Mouse (Mus musculus) liver, embryonic 11.5 days (tissue): ENCODE measurements around the gene Agtrap. TPM values are rescaled to one million over a fixed set of nuclear protein-coding genes. Genes with fewer than 3 reads are reported as not detected.
A peak's percentile ranks its signal among the peaks of the same experiment; 100 is the strongest.

Experiments
- ATAC-seq: fragments of 200-750 bp; cut with Nextera tagmentation; replicated peaks from 2 replicates; pipeline ENCODE4 v1.8.0; 2017; ENCODE audit warnings: moderate number of reproducible peaks, mild to moderate bottlenecking, moderate TSS enrichment, moderate library complexity; ENCODE audit not compliant: low FRiP score
- DNase-seq: peaks from one replicate; pipeline ENCODE4 v3.0.0-alpha.2; 2017; ENCODE audit warnings: low spot score
- H3K27ac ChIP-seq: fragments of 300-500 bp; sonication (generic); 2 replicates; pipeline ENCODE4 v1.5.1; 2014; ENCODE audit warnings: mild to moderate bottlenecking, low read depth, low read length, control low read depth
- H3K27me3 ChIP-seq: fragments of 300-500 bp; sonication (generic); replicated peaks from 2 replicates; pipeline ENCODE4 v1.6.1; 2014; ENCODE audit warnings: low read length, mixed read lengths; ENCODE audit not compliant: control insufficient read depth, insufficient read depth
- H3K36me3 ChIP-seq: fragments of 300-500 bp; sonication (generic); 2 replicates; pipeline ENCODE4 v1.6.1; 2014; ENCODE audit warnings: mild to moderate bottlenecking, low read length, moderate library complexity, mixed read lengths; ENCODE audit not compliant: control insufficient read depth, insufficient read depth
- H3K4me1 ChIP-seq: fragments of 300-500 bp; sonication (generic); replicated peaks from 2 replicates; pipeline ENCODE4 v1.6.1; 2014; ENCODE audit warnings: low read length, mixed read lengths; ENCODE audit not compliant: control insufficient read depth, insufficient read depth
- H3K4me2 ChIP-seq: fragments of 300-500 bp; sonication (generic); 2 replicates; pipeline ENCODE4 v1.6.1; 2014; ENCODE audit warnings: mild to moderate bottlenecking, control low read depth, moderate library complexity
- H3K4me3 ChIP-seq: fragments of 300-500 bp; sonication (generic); 2 replicates; pipeline ENCODE4 v1.5.1; 2014; ENCODE audit warnings: low read depth, low read length, control low read depth
- H3K9ac ChIP-seq: fragments of 300-500 bp; sonication (generic); 2 replicates; pipeline ENCODE4 v1.6.1; 2014; ENCODE audit warnings: low read depth, low read length, control low read depth
- H3K9me3 ChIP-seq: fragments of 300-500 bp; sonication (generic); 2 replicates; pipeline ENCODE4 v1.6.1; 2016; ENCODE audit warnings: low read length, inconsistent platforms, mixed read lengths; ENCODE audit not compliant: control insufficient read depth
- WGBS: fragments of 180-500 bp; shearing (Covaris S2); extraction: QIAGEN DNeasy Blood & Tissue Kit; methylation state at CpG from one replicate; pipeline ENCODE4 v1.1.7; 2014; 5-methylcytosine and 5-hydroxymethylcytosine counted together
- polyA plus RNA-seq: library from polyadenylated mRNA; unstranded; fragments of >200 nt; fragmentation: Nextera tagmentation; extraction: Ambion mirVana; gene quantifications from 2 replicates; pipeline ENCODE4 v1.2.1, GENCODE M21; 2014

Gene Agtrap
- polyA plus RNA-seq, 1 experiment from 2014 or later: 18.3 TPM

DNA sequence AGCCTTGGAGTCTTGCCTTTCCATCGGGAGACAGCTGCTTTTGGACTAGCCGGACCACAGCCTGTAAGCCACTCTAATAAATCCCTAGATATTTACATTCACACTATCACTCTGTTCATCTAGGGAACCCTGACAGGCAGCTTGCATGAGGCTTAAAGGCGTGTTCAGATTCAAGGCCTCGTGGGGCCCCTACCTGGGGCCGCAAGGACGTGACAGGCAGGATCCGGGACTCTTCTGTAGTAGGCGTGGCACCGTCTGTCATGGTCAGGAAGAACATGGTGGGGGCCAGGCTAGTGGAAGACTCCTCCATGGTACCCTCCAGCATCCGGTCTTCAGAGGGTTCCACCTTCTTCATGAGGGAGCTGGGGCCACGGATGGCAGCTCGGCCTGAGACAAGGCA, 24.7 kb upstream of the Agtrap start:
- no peak for DNase-seq
- no peak for ATAC-seq
- Histone ChIP-seq H3K9ac (no peak overlapping the region), H3K4me2 (no peak overlapping the region), H3K9me3 (no peaks in the 10 kb centered on the region; the same call in 1 of the 2 replicates), H3K4me3 (no peak overlapping the region), H3K27me3 (peaks cover 9% of the 10 kb centered on the region; the same call in 1 of the 2 replicates), H3K36me3 (no peaks in the 10 kb centered on the region), H3K4me1 (peaks cover 5% of the 10 kb centered on the region), H3K27ac (no peak overlapping the region)
- WGBS: 69% methylated on average over 12 of the region's 12 CpGs

DNA sequence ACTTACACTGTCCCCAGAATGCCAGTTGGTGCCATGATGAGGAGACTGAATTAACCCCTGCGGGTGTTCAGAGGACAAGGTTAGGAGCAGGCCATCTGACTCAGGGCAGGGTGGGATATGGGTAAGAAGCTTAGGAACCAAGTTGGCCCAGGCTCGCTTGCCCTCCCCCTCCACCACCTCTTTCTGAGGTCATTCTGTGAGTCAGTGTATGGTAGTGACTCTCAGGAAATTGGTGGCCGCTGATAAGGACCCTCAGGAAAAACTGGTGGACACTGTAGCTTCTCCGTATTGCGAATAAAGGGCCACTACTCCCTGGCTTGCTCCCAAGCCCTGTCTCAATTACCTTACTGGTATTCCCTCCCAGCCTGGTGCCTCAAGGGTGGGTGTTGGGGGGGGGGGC, 21.4 kb upstream of the Agtrap start:
- Histone ChIP-seq H3K9ac (no peak overlapping the region), H3K9me3 (no peaks in the 10 kb centered on the region), H3K4me1 (peaks cover 7% of the 10 kb centered on the region), H3K36me3 (no peaks in the 10 kb centered on the region), H3K4me2 (peak overlapping the region; percentile 18; the same call in 1 of the 2 replicates), H3K4me3 (no peak overlapping the region), H3K27ac (no peak overlapping the region; the same call in 1 of the 2 replicates), H3K27me3 (peaks cover 9% of the 10 kb centered on the region; the same call in 1 of the 2 replicates)
- ATAC-seq (peak; percentile 52), DNase-seq (no peak)
- 32% methylated on average over 5 of the region's 5 CpGs for WGBS

DNA sequence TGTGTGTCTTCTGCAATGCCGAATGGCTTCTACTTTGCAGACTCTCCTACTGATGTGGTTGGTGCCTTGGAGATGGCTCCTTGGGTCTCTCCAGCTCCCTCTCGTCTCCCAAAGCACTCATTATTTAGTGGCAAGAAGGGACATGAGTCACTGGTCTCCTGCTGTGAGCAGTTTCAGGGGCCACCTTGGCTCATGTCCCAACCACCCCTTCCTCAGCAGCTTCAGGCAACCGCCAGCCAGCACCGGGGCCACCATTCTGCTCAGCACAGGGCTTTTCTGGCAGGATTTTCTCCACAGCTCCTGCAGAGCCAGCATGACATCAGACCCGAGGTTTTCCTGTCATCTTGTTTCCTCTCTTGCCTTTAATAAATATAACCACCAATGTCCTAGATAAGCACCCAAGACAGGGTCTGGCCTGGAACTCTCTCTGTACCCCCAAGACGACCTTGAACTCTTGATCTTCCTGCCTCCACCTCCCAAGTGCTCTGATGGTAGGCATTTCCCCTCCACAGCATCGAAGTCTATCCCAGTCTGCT, 20.8 kb upstream of the Agtrap start:
- DNase-seq: no peak
- H3K27me3 ChIP-seq: peaks cover 9% of the 10 kb centered on the region; the same call in 1 of the 2 replicates
- H3K36me3 ChIP-seq: no peaks in the 10 kb centered on the region
- no peak overlapping the region for H3K9ac ChIP-seq
- no peak overlapping the region for H3K4me3 ChIP-seq
- WGBS: 26% methylated on average over 7 of the region's 7 CpGs
- H3K9me3 ChIP-seq: no peaks in the 10 kb centered on the region
- ATAC-seq: peak; percentile 40
- H3K4me2 ChIP-seq: peak overlapping the region; percentile 18; the same call in 1 of the 2 replicates
- peaks cover 7% of the 10 kb centered on the region for H3K4me1 ChIP-seq
- H3K27ac ChIP-seq: no peak overlapping the region

DNA sequence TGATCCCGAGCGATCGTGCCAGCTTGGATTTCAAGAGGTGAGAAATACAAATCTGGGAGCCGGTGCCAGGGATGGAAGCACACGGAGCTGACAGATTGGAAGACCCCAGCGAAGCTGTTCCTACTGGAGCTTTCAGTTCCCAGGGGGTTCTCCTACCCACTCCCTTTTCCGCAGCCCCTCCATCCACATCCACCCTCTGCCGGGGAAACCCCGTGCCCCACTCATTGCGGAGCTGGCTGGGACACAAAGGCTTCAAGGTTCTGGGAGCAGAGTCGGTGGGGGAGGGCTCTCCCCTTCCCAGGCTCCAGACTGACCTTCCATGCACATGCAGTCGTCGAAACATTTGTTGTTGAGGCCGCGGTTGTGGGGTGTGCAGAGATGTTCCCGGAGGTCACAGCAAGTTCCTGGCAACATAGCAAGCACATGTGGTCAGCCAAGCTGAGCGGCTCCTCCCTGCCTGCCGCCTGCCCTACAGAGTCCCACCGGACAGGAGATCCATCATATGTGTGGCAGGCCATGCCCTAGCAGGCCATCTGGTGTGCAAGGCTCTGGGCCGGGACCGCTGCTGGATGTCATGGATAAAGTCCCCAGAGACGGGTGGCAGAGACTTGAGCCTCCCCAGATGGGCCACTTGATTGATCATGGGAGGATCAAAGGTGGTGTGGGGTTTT, 19.9 kb upstream of the Agtrap start:
- Histone ChIP-seq H3K36me3 (no peaks in the 10 kb centered on the region), H3K9me3 (no peaks in the 10 kb centered on the region), H3K27ac (no peak overlapping the region), H3K27me3 (peaks cover 6% of the 10 kb centered on the region; the same call in 1 of the 2 replicates), H3K4me3 (no peak overlapping the region), H3K4me1 (peaks cover 7% of the 10 kb centered on the region), H3K4me2 (peak overlapping the region; percentile 14; the same call in 1 of the 2 replicates), H3K9ac (no peak overlapping the region)
- DNase-seq: no peak
- 53% methylated on average over 22 of the region's 22 CpGs for WGBS
- no peak for ATAC-seq

DNA sequence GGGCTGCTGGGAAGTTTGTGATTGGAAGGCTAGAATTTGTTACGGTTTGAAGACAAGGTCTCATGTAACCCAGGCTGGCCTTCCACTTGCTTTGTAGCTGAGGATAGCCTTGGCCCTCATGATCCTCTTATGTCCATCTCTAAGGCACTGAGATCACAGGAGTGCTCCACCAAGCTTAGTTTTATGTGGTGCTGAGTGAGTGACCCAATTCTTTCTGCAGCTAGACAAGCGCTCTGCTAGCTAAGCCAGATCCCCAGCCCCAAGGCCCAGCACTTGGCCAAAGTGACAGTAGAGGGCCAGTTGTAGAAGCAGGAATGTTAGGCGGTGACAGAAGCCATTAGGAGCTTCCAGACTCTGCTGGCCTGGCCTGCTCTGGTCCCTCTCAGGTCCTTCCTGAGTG, 16.3 kb upstream of the Agtrap start:
- no peak overlapping the region for H3K9ac ChIP-seq
- no peak for ATAC-seq
- no peak for DNase-seq
- peaks cover 5% of the 10 kb centered on the region; the same call in 1 of the 2 replicates for H3K27me3 ChIP-seq
- no peak overlapping the region for H3K4me3 ChIP-seq
- no peak overlapping the region for H3K27ac ChIP-seq
- no peaks in the 10 kb centered on the region for H3K9me3 ChIP-seq
- H3K4me1 ChIP-seq: peaks cover 7% of the 10 kb centered on the region
- H3K4me2 ChIP-seq: no peak overlapping the region
- H3K36me3 ChIP-seq: no peaks in the 10 kb centered on the region
- 79% methylated on average over 3 of the region's 3 CpGs for WGBS

DNA sequence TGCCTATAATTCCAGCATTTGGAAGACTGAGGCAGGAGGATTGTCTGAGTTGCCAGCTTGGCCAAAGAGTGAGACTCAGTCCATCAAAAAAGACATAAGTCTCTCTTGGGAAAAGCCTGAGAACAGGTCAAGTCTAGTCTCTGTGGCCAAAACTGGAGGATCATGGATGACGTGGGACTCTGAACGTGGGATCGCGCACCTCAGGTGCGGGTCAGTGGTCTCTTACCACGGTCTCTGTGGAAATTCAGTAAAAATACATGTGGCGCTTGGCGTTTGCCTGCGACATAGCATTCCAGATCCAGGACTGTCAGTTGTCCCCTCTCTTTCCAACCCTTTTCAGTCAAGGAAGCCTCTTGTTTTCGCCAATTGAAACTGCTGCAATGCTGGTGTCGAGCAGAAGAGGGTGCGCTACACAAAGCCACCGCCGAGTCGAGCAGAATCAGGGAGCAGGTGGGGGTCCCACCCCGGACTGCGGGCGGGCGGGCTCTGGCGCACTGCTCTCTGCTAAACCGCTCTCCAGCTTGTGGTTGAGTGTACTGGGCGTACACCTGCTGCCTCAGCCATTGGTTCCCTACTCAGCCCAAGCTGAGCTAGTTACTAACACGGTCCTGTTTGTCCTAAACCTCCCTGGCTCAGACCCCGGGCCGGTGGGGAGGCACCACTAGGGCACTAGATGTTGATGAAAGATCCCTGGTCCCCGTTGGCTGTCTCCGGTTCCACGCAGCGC, 14.1 kb upstream of the Agtrap start:
- DNase-seq: peak; percentile 60
- peak; percentile 75 for ATAC-seq
- H3K4me3 ChIP-seq: peak overlapping the region; percentile 27; the same call in 1 of the 2 replicates
- no peaks in the 10 kb centered on the region for H3K9me3 ChIP-seq
- H3K9ac ChIP-seq: peak overlapping the region; percentile 34; the same call in 1 of the 2 replicates
- no peaks in the 10 kb centered on the region for H3K36me3 ChIP-seq
- 18% methylated on average over 29 of the region's 29 CpGs for WGBS
- H3K4me2 ChIP-seq: peak overlapping the region; percentile 65
- H3K27me3 ChIP-seq: no peaks in the 10 kb centered on the region
- no peak overlapping the region for H3K27ac ChIP-seq
- no peaks in the 10 kb centered on the region for H3K4me1 ChIP-seq

DNA sequence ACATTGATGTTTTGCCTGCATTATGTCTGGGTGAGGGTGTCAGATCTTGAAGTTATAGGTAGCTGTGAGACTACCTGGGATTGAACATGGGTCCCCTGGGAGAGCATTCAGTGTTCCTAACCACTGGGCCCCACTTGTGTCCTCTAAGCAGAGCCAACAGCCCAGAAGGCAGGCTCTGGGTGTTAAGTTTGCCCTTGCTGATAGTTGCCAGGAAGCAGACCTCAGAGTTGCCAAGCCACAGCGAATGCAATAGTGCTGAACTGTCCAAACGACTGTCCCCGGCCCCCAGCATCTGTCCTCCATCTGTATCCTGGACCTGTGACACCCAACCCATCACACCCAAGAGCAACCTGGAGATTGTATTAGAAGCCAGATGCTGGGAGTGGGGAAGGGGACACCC, 10.8 kb upstream of the Agtrap start:
- no peak overlapping the region for H3K9ac ChIP-seq
- no peak for ATAC-seq
- no peaks in the 10 kb centered on the region for H3K27me3 ChIP-seq
- H3K4me1 ChIP-seq: no peaks in the 10 kb centered on the region
- H3K4me2 ChIP-seq: no peak overlapping the region
- H3K27ac ChIP-seq: no peak overlapping the region
- H3K4me3 ChIP-seq: no peak overlapping the region
- no peak for DNase-seq
- 61% methylated on average over 3 of the region's 3 CpGs for WGBS
- H3K9me3 ChIP-seq: no peaks in the 10 kb centered on the region
- no peaks in the 10 kb centered on the region for H3K36me3 ChIP-seq

DNA sequence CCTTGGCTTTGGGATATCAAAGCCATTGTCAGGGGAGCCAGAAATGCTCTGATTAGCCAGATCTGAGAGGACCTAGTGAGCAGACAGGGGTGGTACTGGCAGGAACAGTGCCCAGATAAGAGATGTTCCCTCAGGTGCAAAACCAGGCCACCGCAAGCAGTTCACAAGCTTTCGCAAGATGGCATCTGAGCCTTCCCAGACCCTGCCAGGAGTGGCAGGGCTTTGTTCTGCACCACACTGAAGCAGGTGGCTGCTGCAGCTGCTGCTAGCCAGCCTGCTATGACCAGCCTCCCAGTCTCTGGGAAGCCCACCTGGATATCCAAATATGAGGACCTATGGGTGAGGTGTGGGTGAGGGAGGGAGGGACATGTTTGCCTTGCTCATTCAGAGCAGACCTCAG, 10.1 kb upstream of the Agtrap start:
- Histone ChIP-seq H3K4me1 (no peaks in the 10 kb centered on the region), H3K9ac (no peak overlapping the region), H3K4me2 (no peak overlapping the region), H3K9me3 (no peaks in the 10 kb centered on the region), H3K27me3 (no peaks in the 10 kb centered on the region), H3K4me3 (no peak overlapping the region), H3K36me3 (no peaks in the 10 kb centered on the region), H3K27ac (no peak overlapping the region)
- DNase-seq: no peak
- 88% methylated on average over 2 of the region's 2 CpGs for WGBS
- no peak for ATAC-seq
